Mouse (Mus musculus) ES-Bruce4 (cell line): ENCODE measurements around the gene Scmh1. TPM values are rescaled to one million over a fixed set of nuclear protein-coding genes. Genes with fewer than 3 reads are reported as not detected.
A peak's percentile ranks its signal among the peaks of the same experiment; 100 is the strongest.

Source experiments
- H3K27ac ChIP-seq: 2 replicates; pipeline ENCODE4 v1.5.1; 2012; ENCODE audit warnings: low read length, inconsistent platforms; ENCODE audit not compliant: insufficient read depth
- H3K27me3 ChIP-seq: 2 replicates; pipeline ENCODE4 v1.6.1; 2012; ENCODE audit warnings: mild to moderate bottlenecking, low read length, inconsistent platforms; ENCODE audit not compliant: control insufficient read depth, poor library complexity, insufficient read depth, severe bottlenecking
- H3K36me3 ChIP-seq: 2 replicates; pipeline ENCODE4 v1.6.1; 2012; ENCODE audit warnings: inconsistent platforms, mild to moderate bottlenecking, low read length, moderate library complexity; ENCODE audit not compliant: control insufficient read depth, poor library complexity, insufficient read depth, severe bottlenecking
- H3K4me1 ChIP-seq: one replicate; pipeline ENCODE4 v1.8.1; 2011; ENCODE audit warnings: low read length; ENCODE audit not compliant: control insufficient read depth, insufficient read depth
- H3K4me3 ChIP-seq: 2 replicates; pipeline ENCODE4 v1.5.1; 2011; ENCODE audit warnings: low read depth, mild to moderate bottlenecking, low read length
- H3K9ac ChIP-seq: 2 replicates; pipeline ENCODE4 v1.6.1; 2012; ENCODE audit warnings: low read depth, mild to moderate bottlenecking, inconsistent platforms; ENCODE audit not compliant: poor library complexity, severe bottlenecking
- H3K9me3 ChIP-seq: replicated peaks from 2 replicates; pipeline ENCODE4 v1.6.1; 2012; ENCODE audit warnings: mild to moderate bottlenecking, low read length, inconsistent platforms; ENCODE audit not compliant: control insufficient read depth, poor library complexity, insufficient read depth, severe bottlenecking
- CTCF ChIP-seq: IDR thresholded peaks from one replicate; pipeline ENCODE4 v1.8.1; 2011; ENCODE audit warnings: low read depth, low read length
- EP300 ChIP-seq: IDR thresholded peaks from 2 replicates; pipeline ENCODE4 v1.6.1; 2011; ENCODE audit warnings: low read depth, low read length; ENCODE audit not compliant: insufficient read depth
- POLR2A ChIP-seq: IDR thresholded peaks from one replicate; pipeline ENCODE4 v1.8.1; 2011; ENCODE audit warnings: low read length; ENCODE audit not compliant: insufficient read depth
- polyA plus RNA-seq: library from polyadenylated mRNA; stranded (reverse); fragments of >200 nt; gene quantifications from 2 replicates; pipeline ENCODE4 v1.2.4, GENCODE M21; 2011; ENCODE audit warnings: low read depth; ENCODE audit not compliant: missing spikeins, insufficient read depth, insufficient read length

The Scmh1 gene
- polyA plus RNA-seq, 1 experiment: 42.5 TPM

GRCm38 (mm10) chr4:120406639-120407273 is 1.7 kb downstream of the Scmh1 start:
- no peak overlapping the region for H3K4me3 ChIP-seq
- no peaks in the 10 kb centered on the region for H3K36me3 ChIP-seq
- H3K9ac ChIP-seq: no peak overlapping the region; the same call in 1 of the 2 replicates

GRCm38 (mm10) chr4:120418053-120418452 is 13.0 kb downstream of the Scmh1 start:
- Histone ChIP-seq H3K4me3 (no peak overlapping the region), H3K9me3 (peaks cover 4% of the 10 kb centered on the region; the same call in 1 of the 2 replicates), H3K4me1 (no peaks in the 10 kb centered on the region), H3K27me3 (no peaks in the 10 kb centered on the region), H3K27ac (no peak overlapping the region), H3K9ac (no peak overlapping the region), H3K36me3 (no peaks in the 10 kb centered on the region)
- no peak for TF ChIP-seq CTCF
- TF ChIP-seq POLR2A: no peak
- no peak for TF ChIP-seq EP300

More at GRCm38 (mm10) chr4:120406639-120407273, 1.7 kb downstream of the Scmh1 start:
- Histone ChIP-seq H3K27me3 (no peaks in the 10 kb centered on the region), H3K27ac (no peak overlapping the region), H3K9me3 (no peaks in the 10 kb centered on the region), H3K4me1 (no peaks in the 10 kb centered on the region)
- TF ChIP-seq POLR2A (no peak), EP300 (no peak), CTCF (no peak)

GRCm38 (mm10) chr4:120420193-120420592 is 15.1 kb downstream of the Scmh1 start:
- no peaks in the 10 kb centered on the region for H3K9me3 ChIP-seq
- H3K27ac ChIP-seq: no peak overlapping the region
- no peaks in the 10 kb centered on the region for H3K27me3 ChIP-seq
- no peak overlapping the region for H3K9ac ChIP-seq
- no peaks in the 10 kb centered on the region for H3K4me1 ChIP-seq
- TF ChIP-seq CTCF: no peak
- no peak for TF ChIP-seq POLR2A
- no peak for TF ChIP-seq EP300
- no peak overlapping the region for H3K4me3 ChIP-seq
- no peaks in the 10 kb centered on the region for H3K36me3 ChIP-seq

GRCm38 (mm10) chr4:120420685-120421084 is 15.6 kb downstream of the Scmh1 start:
- H3K9me3 ChIP-seq: no peaks in the 10 kb centered on the region
- H3K4me1 ChIP-seq: no peaks in the 10 kb centered on the region
- H3K27me3 ChIP-seq: no peaks in the 10 kb centered on the region
- no peak overlapping the region for H3K9ac ChIP-seq
- H3K36me3 ChIP-seq: no peaks in the 10 kb centered on the region
- no peak overlapping the region for H3K27ac ChIP-seq
- TF ChIP-seq POLR2A (no peak), CTCF (no peak), EP300 (no peak)
- H3K4me3 ChIP-seq: no peak overlapping the region

GRCm38 (mm10) chr4:120430601-120431000 is 25.5 kb downstream of the Scmh1 start:
- H3K36me3 ChIP-seq: no peaks in the 10 kb centered on the region
- no peak overlapping the region for H3K4me3 ChIP-seq
- H3K9me3 ChIP-seq: no peaks in the 10 kb centered on the region
- no peak for TF ChIP-seq POLR2A
- TF ChIP-seq EP300: no peak
- no peak for TF ChIP-seq CTCF
- H3K27ac ChIP-seq: no peak overlapping the region
- no peaks in the 10 kb centered on the region for H3K27me3 ChIP-seq
- H3K4me1 ChIP-seq: no peaks in the 10 kb centered on the region
- no peak overlapping the region for H3K9ac ChIP-seq

GRCm38 (mm10) chr4:120432599-120433373 is 27.7 kb downstream of the Scmh1 start:
- TF ChIP-seq CTCF (no peak), EP300 (peak; percentile 95), POLR2A (no peak)
- Histone ChIP-seq H3K4me1 (no peaks in the 10 kb centered on the region), H3K27ac (peak overlapping the region; percentile 82), H3K4me3 (no peak overlapping the region), H3K36me3 (no peaks in the 10 kb centered on the region), H3K9ac (0 out of 2 replicates have a peak overlapping the region, but pooled peaks have one; percentile 5), H3K27me3 (no peaks in the 10 kb centered on the region), H3K9me3 (no peaks in the 10 kb centered on the region)
